Mouse (Mus musculus) MEL (cell line): ENCODE data around the gene Atp5l.

ENCODE experiments used
- CTCF ChIP-seq, 3 experiments: IDR thresholded peaks in 2 of 3; conservative IDR thresholded peaks in 1 of 3; 2 replicates each; pipeline ENCODE4 v1.5.1; 2011 to 2012; ENCODE audit warnings: low read length in 3 of 3, low read depth in 2 of 3, mild to moderate bottlenecking in 2 of 3, improper control_type of control experiment in 1 of 3, inconsistent platforms in 1 of 3, mixed read lengths in 1 of 3, moderate library complexity in 1 of 3; ENCODE audit not compliant: control insufficient read depth in 1 of 3, insufficient read depth in 1 of 3, poor library complexity in 1 of 3, severe bottlenecking in 1 of 3
- ELF1 ChIP-seq: IDR thresholded peaks from 2 replicates; pipeline ENCODE4 v1.6.1; 2014; ENCODE audit warnings: low read depth, mild to moderate bottlenecking, inconsistent platforms, low read length, improper control_type of control experiment, moderate library complexity
- EP300 ChIP-seq, 2 experiments: IDR thresholded peaks; 2 replicates each; pipeline ENCODE4 v1.6.1; 2011; ENCODE audit warnings: improper control_type of control experiment in 2 of 2, low read length in 2 of 2, low read depth in 1 of 2, mild to moderate bottlenecking in 1 of 2
- GATA1 ChIP-seq: IDR thresholded peaks from 2 replicates; pipeline ENCODE4 v1.6.1; 2011; ENCODE audit warnings: low read depth, low read length, improper control_type of control experiment
- KAT2A ChIP-seq: conservative IDR thresholded peaks from 2 replicates; pipeline ENCODE4 v1.6.1; 2012; ENCODE audit warnings: low read depth, low read length, improper control_type of control experiment, inconsistent platforms
- MAFK ChIP-seq: IDR thresholded peaks from 2 replicates; pipeline ENCODE4 v1.6.1; 2011; ENCODE audit warnings: low read depth, mild to moderate bottlenecking, low read length, improper control_type of control experiment, borderline replicate concordance
- POLR2A ChIP-seq, 2 experiments: IDR thresholded peaks; 2 replicates each; pipeline ENCODE4 v1.6.1; 2011 to 2012; ENCODE audit warnings: low read length in 2 of 2, mild to moderate bottlenecking in 2 of 2, control low read depth in 1 of 2, improper control_type of control experiment in 1 of 2, low read depth in 1 of 2, moderate library complexity in 1 of 2; ENCODE audit not compliant: control insufficient read depth in 1 of 2, insufficient read depth in 1 of 2, poor library complexity in 1 of 2
- POLR2AphosphoS2 ChIP-seq: IDR thresholded peaks from 2 replicates; pipeline ENCODE4 v1.6.1; 2011; ENCODE audit warnings: low read length, improper control_type of control experiment
- RCOR1 ChIP-seq: IDR thresholded peaks from 2 replicates; pipeline ENCODE4 v1.6.1; 2012; ENCODE audit warnings: low read depth, mild to moderate bottlenecking, inconsistent platforms, low read length, improper control_type of control experiment
- USF1 ChIP-seq: IDR thresholded peaks from 2 replicates; pipeline ENCODE4 v1.6.1; 2014; ENCODE audit warnings: low read depth, mild to moderate bottlenecking, inconsistent platforms, low read length, improper control_type of control experiment, moderate library complexity
- USF2 ChIP-seq, 2 experiments: IDR thresholded peaks; 2 replicates each; pipeline ENCODE4 v1.6.1; 2011 to 2012; ENCODE audit warnings: improper control_type of control experiment in 2 of 2, low read length in 2 of 2, borderline replicate concordance in 1 of 2, inconsistent platforms in 1 of 2, low read depth in 1 of 2, mild to moderate bottlenecking in 1 of 2; ENCODE audit not compliant: insufficient read depth in 1 of 2
- ZC3H11A ChIP-seq: IDR thresholded peaks from 2 replicates; pipeline ENCODE4 v1.6.1; 2012; ENCODE audit warnings: low read depth, mild to moderate bottlenecking, inconsistent platforms, low read length, improper control_type of control experiment
- ZNF384 ChIP-seq: IDR thresholded peaks from 2 replicates; pipeline ENCODE4 v1.6.1; 2012; ENCODE audit warnings: low read depth, mild to moderate bottlenecking, inconsistent platforms, low read length, improper control_type of control experiment

- TF ChIP-seq POLR2A (IDR thresholded peaks at IDR 0.05; ENCODE audit: control insufficient read depth in 1 of 2, insufficient read depth in 1 of 2, low read depth in 1 of 2, low read length in 2 of 2, poor library complexity in 1 of 2) = peak; percentile 51 to 97
- no peak for TF ChIP-seq ZNF384
- no peak for TF ChIP-seq CTCF (IDR thresholded peaks at IDR 0.05 in 2 of 3, conservative IDR thresholded peaks at IDR 0.05 in 1 of 3; ENCODE audit: control insufficient read depth in 1 of 3, insufficient read depth in 1 of 3, low read depth in 2 of 3, low read length in 3 of 3, poor library complexity in 1 of 3, severe bottlenecking in 1 of 3)
- no peak for TF ChIP-seq ZC3H11A
- no peak for TF ChIP-seq MAFK
- TF ChIP-seq RCOR1 = peak; percentile 44; the same call in 1 of the 2 replicates
- TF ChIP-seq KAT2A = no peak
- no peak for TF ChIP-seq USF1
- no peak for TF ChIP-seq USF2 (IDR thresholded peaks at IDR 0.05; ENCODE audit: borderline replicate concordance in 1 of 2, insufficient read depth in 1 of 2, low read depth in 1 of 2, low read length in 2 of 2)
- 0 out of 4 replicates have a peak, but pooled peaks of 1 of the 2 experiments have one; percentile 9 for TF ChIP-seq EP300 (IDR thresholded peaks at IDR 0.05; ENCODE audit: low read depth in 1 of 2, low read length in 2 of 2)
- no peak for TF ChIP-seq GATA1
- TF ChIP-seq POLR2AphosphoS2 = peak; percentile 79
- no peak for TF ChIP-seq ELF1
These were observed 38.6 kb downstream of the Atp5l start for GRCm38 (mm10) chr9:44881941-44882435.
